Mouse (Mus musculus) lung, embryonic 14.5 days (tissue): Measurements from ENCODE around the gene Dnah7b. TPM values are rescaled to one million over a fixed set of nuclear protein-coding genes. Genes with fewer than 3 reads are reported as not detected.
"Not testable (repeated sequence)": the region's sequence is repeated elsewhere in the genome, so short reads cannot be mapped to it uniquely, and the experiment has no call there.

Experiments
- ATAC-seq: fragments of 200-750 bp; cut with Nextera tagmentation; 2 replicates; pipeline ENCODE4 v1.8.0; 2017; ENCODE audit warnings: mild to moderate bottlenecking, moderate TSS enrichment, moderate library complexity; ENCODE audit not compliant: insufficient read depth
- DNase-seq: peaks from one replicate; pipeline ENCODE4 v3.0.0-alpha.2; 2015
- H3K27ac ChIP-seq: fragments of 300-500 bp; sonication (generic); 2 replicates; pipeline ENCODE4 v1.5.1; 2014; ENCODE audit warnings: low read depth, mild to moderate bottlenecking, moderate library complexity
- H3K27me3 ChIP-seq: fragments of 300-500 bp; sonication (generic); 2 replicates; pipeline ENCODE4 v1.6.1; 2014; ENCODE audit warnings: low read length, control low read depth; ENCODE audit not compliant: insufficient read depth
- H3K36me3 ChIP-seq: fragments of 300-500 bp; sonication (generic); 2 replicates; pipeline ENCODE4 v1.6.1; 2014; ENCODE audit warnings: control low read depth; ENCODE audit not compliant: insufficient read depth
- H3K4me1 ChIP-seq: fragments of 300-500 bp; sonication (generic); 2 replicates; pipeline ENCODE4 v1.6.1; 2014; ENCODE audit warnings: antibody characterized with exemption, control low read depth; ENCODE audit not compliant: insufficient read depth
- H3K4me2 ChIP-seq: fragments of 300-500 bp; sonication (generic); 2 replicates; pipeline ENCODE4 v1.6.1; 2014; ENCODE audit warnings: mild to moderate bottlenecking
- H3K4me3 ChIP-seq: fragments of 300-500 bp; sonication (generic); 2 replicates; pipeline ENCODE4 v1.5.1; 2014; ENCODE audit warnings: low read depth, low read length
- H3K9ac ChIP-seq: fragments of 300-500 bp; sonication (generic); 2 replicates; pipeline ENCODE4 v1.6.1; 2014
- H3K9me3 ChIP-seq: fragments of 300-500 bp; sonication (generic); 2 replicates; pipeline ENCODE4 v1.6.1; 2016; ENCODE audit warnings: low read depth, low read length, control low read depth
- CTCF ChIP-seq: IDR thresholded peaks from 2 replicates; pipeline ENCODE4 v1.5.1; 2016; ENCODE audit warnings: antibody characterized with exemption, low read depth
- WGBS: fragments of 180-500 bp; shearing (Covaris S2); extraction: QIAGEN DNeasy Blood & Tissue Kit; methylation state at CpG from one replicate; pipeline ENCODE4 v1.1.7; 2014; 5-methylcytosine and 5-hydroxymethylcytosine counted together
- polyA plus RNA-seq: library from polyadenylated mRNA; unstranded; fragments of >200 nt; fragmentation: Nextera tagmentation; extraction: Ambion mirVana; gene quantifications from 2 replicates; pipeline ENCODE4 v1.2.1, GENCODE M21; 2014

The Dnah7b gene
- polyA plus RNA-seq, 1 experiment from 2014 or later = 3.2 TPM

DNA sequence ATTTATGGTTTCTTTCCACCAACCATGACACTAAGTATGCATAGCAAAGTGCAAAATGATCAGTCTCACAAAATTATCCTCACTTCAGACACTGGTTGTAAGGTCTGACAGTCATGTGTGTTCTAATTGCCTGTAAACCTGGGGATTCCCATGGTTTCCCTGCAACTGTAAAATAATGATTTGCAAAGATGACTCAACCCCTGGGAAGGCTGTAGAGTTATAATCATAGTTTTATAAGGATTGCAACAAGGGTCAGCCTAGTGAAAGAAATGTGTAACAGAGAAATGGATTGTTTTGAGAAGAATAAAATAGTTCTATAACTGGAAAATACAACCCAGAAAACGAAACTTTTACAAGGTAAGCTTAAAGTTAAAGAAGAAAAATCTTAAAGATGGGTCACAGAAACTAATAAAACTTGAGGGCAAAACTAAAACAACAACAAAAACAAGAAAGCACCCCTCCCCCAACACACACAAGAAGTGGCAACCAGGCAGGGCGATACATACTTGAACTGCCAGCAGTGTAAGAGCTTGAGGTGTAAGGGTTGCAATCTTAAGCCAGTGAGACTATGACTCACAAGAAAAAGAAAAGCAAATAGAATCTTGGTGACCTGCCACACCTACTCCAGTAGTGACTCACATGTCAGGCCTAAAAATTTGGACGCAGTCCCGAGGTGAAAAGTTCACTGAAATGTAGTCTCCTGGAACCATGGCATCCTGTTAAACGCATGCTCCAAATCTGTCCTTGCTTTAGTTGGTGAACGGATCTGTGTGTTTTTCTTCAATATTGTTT lies 342.4 kb downstream of the Dnah7b start:
- Histone ChIP-seq H3K27me3 (no peaks in the 10 kb centered on the region), H3K9me3 (no peaks in the 10 kb centered on the region), H3K4me2 (no peak overlapping the region), H3K4me3 (no peak overlapping the region), H3K9ac (no peak overlapping the region), H3K4me1 (no peaks in the 10 kb centered on the region), H3K36me3 (no peaks in the 10 kb centered on the region), H3K27ac (no peak overlapping the region)
- no peak; the same call in 1 of the 2 replicates for ATAC-seq
- TF ChIP-seq CTCF = no peak
- DNase-seq = peak; percentile 27
- 64% methylated on average over 6 of the region's 6 CpGs for WGBS

DNA sequence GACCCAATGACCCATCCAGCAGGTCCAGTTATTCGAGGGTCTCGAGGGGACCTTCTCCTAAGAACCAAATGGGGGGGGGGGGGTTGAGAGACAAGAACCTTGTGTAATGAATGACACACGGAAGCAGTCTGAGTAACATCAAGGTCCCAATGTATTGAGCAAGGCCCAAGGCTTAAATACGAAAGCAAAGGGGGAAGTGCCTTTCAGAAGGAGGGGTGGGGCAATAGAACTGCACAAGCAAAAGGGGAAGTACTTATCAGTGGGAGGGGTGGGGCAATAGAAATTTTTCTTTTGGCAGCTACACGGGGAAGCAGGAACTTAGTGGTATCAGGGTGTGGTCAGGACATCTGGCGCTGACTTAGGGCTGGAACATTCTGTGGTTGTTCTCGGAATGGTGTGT lies 348.7 kb downstream of the Dnah7b start:
- H3K9ac ChIP-seq, H3K4me2 ChIP-seq, DNase-seq, H3K4me1 ChIP-seq, H3K36me3 ChIP-seq, ATAC-seq, H3K4me3 ChIP-seq, H3K9me3 ChIP-seq, H3K27me3 ChIP-seq, H3K27ac ChIP-seq: not testable (repeated sequence)
- WGBS = 91% methylated on average over 7 of the region's 7 CpGs

DNA sequence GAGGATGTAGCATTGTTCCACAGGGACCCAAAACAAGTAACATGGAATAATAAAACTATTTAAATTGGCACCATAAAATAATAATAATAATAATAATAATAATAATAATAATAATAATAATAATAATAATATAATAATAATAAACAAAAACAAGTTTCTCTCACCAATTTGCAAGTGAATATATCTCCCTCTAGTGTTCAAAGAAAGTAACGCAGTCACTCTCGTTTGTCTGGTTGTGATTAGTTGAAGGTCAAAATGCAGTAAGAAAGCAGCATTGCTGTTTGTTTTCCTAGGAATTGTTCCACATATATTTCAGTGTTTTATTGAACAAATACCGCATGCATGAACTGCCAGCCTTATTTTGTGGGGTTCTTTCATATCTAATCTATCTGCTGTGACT lies 350.8 kb downstream of the Dnah7b start:
- H3K4me2 ChIP-seq, H3K4me1 ChIP-seq, ATAC-seq, H3K4me3 ChIP-seq, H3K36me3 ChIP-seq, H3K27ac ChIP-seq, H3K9ac ChIP-seq, H3K9me3 ChIP-seq, H3K27me3 ChIP-seq: not testable (repeated sequence)
- WGBS = 20% methylated on average over 3 of the region's 3 CpGs
- peak; percentile 84 for DNase-seq
- TF ChIP-seq CTCF = peak; percentile 63

- H3K36me3 ChIP-seq, H3K9ac ChIP-seq, H3K4me2 ChIP-seq, H3K4me3 ChIP-seq, H3K4me1 ChIP-seq, DNase-seq, H3K27ac ChIP-seq, H3K27me3 ChIP-seq, H3K9me3 ChIP-seq: not testable (repeated sequence)
- 58% methylated on average over 3 of the region's 4 CpGs for WGBS
- peak; percentile 68 for ATAC-seq
Measured at GRCm38 (mm10) chr1:46418966-46419365, 352.9 kb downstream of the Dnah7b start.

Other genes starting within 250 kb of the Dnah7b start
- not detected in 2 replicates for gene Gm5269, start 176.0 kb upstream of the Dnah7b start, polyA plus RNA-seq
- 47.3 and 52.0 TPM in 2 replicates for gene Slc40a1, start 139.8 kb upstream of the Dnah7b start, polyA plus RNA-seq